Mouse (Mus musculus): Measurements from ENCODE around the gene Tcf21.

DNA sequence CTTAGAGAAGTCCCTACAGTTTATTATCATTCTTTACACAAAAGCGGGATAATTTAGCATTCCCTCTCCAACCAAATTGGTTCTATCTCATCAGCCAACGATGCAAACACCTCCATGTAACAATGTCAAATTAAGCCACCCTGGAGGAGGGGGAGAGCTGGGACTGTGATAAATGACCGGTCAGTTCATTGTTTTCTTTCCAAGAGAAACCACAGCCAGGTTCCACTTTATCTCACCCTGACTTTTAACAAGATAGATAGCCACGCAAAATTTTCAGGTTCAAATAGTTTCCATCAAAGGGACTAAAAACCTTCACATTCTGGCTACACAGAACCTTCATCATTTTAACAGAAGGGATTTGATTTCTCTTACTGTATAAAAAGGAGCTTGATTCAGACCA is 22.1 kb upstream of the Tcf21 start:
- TF ChIP-seq CTCF (IDR thresholded peaks at IDR 0.05; ENCODE audit: extremely low read depth, insufficient read depth, insufficient read length, insufficient replicate concordance) (no peak), POLR2A (IDR thresholded peaks at IDR 0.05; ENCODE audit: low read depth, low read length) (no peak)

Data from spleen, adult 2 months (tissue).